Mouse (Mus musculus) intestine, embryonic 16.5 days (tissue): ENCODE results near the gene Terb2. TPM values are rescaled to one million over a fixed set of nuclear protein-coding genes. Genes with fewer than 3 reads are reported as not detected.

Source experiments
- ATAC-seq: fragments of 200-750 bp; cut with Nextera tagmentation; 2 replicates; pipeline ENCODE4 v1.8.0; 2017; ENCODE audit warnings: moderate TSS enrichment, moderate library complexity
- H3K27ac ChIP-seq: fragments of 300-500 bp; sonication (generic); 2 replicates; pipeline ENCODE4 v1.5.1; 2014; ENCODE audit warnings: mild to moderate bottlenecking, low read length
- H3K27me3 ChIP-seq: fragments of 300-500 bp; sonication (generic); replicated peaks from 2 replicates; pipeline ENCODE4 v1.6.1; 2014; ENCODE audit warnings: low read length, control low read depth, mixed read lengths; ENCODE audit not compliant: control insufficient read depth, insufficient read depth
- H3K36me3 ChIP-seq: fragments of 300-500 bp; sonication (generic); 2 replicates; pipeline ENCODE4 v1.6.1; 2014; ENCODE audit warnings: low read length, control low read depth; ENCODE audit not compliant: control insufficient read depth, insufficient read depth
- H3K4me1 ChIP-seq: fragments of 300-500 bp; sonication (generic); 2 replicates; pipeline ENCODE4 v1.6.1; 2014; ENCODE audit warnings: low read length, control low read depth, mixed read lengths; ENCODE audit not compliant: control insufficient read depth, insufficient read depth
- H3K4me2 ChIP-seq: fragments of 300-500 bp; sonication (generic); 2 replicates; pipeline ENCODE4 v1.6.1; 2014; ENCODE audit warnings: low read depth, low read length, control low read depth
- H3K4me3 ChIP-seq: fragments of 300-500 bp; sonication (generic); 2 replicates; pipeline ENCODE4 v1.5.1; 2014; ENCODE audit warnings: mild to moderate bottlenecking, low read length
- H3K9ac ChIP-seq: fragments of 300-500 bp; sonication (generic); 2 replicates; pipeline ENCODE4 v1.6.1; 2014; ENCODE audit warnings: low read depth, low read length
- H3K9me3 ChIP-seq: fragments of 300-500 bp; sonication (generic); 2 replicates; pipeline ENCODE4 v1.6.1; 2016; ENCODE audit warnings: low read length, control low read depth; ENCODE audit not compliant: control insufficient read depth
- WGBS: fragments of 180-500 bp; shearing (Covaris S2); extraction: QIAGEN DNeasy Blood & Tissue Kit; methylation state at CpG from one replicate; pipeline ENCODE4 v1.1.7; 2014; 5-methylcytosine and 5-hydroxymethylcytosine counted together
- polyA plus RNA-seq: library from polyadenylated mRNA; unstranded; fragments of >200 nt; fragmentation: Nextera tagmentation; extraction: Ambion mirVana; gene quantifications from 2 replicates; pipeline ENCODE4 v1.2.1, GENCODE M21; 2015

The Terb2 gene
- polyA plus RNA-seq, 1 experiment from 2014 or later = not detected

DNA sequence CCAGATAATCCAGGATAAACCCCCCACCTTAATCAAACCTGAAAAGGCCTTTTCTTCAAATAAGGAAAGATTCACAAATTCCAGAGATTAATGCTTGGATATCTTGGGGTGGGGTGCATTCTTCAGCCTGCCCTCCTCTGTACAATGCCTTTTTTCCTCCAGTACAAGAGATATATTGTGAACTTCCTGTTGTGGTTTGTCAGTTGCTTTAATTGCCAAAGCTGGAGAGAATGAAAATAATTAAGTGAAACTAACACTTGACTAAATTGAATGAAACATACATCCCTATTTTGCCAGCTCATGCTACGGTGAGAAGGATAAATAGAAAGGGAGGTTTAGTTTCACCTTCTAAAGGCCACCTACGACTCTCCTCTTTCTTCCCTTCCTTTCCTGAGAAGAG, 32.2 kb downstream of the Terb2 start:
- ATAC-seq = no peak
- no peaks in the 10 kb centered on the region for H3K27me3 ChIP-seq
- H3K27ac ChIP-seq = no peak overlapping the region
- no peaks in the 10 kb centered on the region; the same call in 1 of the 2 replicates for H3K4me1 ChIP-seq
- WGBS = 78% methylated on average over 2 of the region's 2 CpGs
- no peak overlapping the region for H3K9ac ChIP-seq
- no peak overlapping the region for H3K4me3 ChIP-seq
- H3K9me3 ChIP-seq = no peaks in the 10 kb centered on the region
- H3K36me3 ChIP-seq = no peaks in the 10 kb centered on the region
- H3K4me2 ChIP-seq = no peak overlapping the region

DNA sequence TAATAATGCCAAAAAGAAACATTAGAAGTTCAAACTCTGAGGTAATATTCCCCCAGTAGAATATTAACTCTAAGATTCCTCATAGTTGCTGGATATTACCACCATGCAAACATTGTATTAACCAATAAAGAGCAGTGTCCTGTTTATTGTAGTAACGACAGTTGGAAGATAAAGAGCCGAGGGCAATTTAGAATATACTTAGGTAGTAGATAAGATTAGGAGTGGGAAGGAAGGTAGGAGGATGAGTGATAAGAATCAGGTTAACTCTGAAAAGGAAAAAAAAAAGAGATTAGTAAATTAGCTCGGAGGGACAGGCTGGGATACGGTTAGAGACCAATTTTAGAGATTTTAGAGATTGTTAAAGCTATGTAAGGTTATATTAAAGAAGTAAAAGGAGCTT, 35.3 kb downstream of the Terb2 start:
- ATAC-seq = peak; percentile 86
- H3K4me2 ChIP-seq = no peak overlapping the region
- H3K9me3 ChIP-seq = no peaks in the 10 kb centered on the region
- 32% methylated on average over 4 of the region's 4 CpGs for WGBS
- no peaks in the 10 kb centered on the region for H3K27me3 ChIP-seq
- H3K4me1 ChIP-seq = no peaks in the 10 kb centered on the region; the same call in 1 of the 2 replicates
- H3K36me3 ChIP-seq = no peaks in the 10 kb centered on the region
- no peak overlapping the region for H3K9ac ChIP-seq
- peak overlapping the region; percentile 54 for H3K27ac ChIP-seq
- H3K4me3 ChIP-seq = no peak overlapping the region

DNA sequence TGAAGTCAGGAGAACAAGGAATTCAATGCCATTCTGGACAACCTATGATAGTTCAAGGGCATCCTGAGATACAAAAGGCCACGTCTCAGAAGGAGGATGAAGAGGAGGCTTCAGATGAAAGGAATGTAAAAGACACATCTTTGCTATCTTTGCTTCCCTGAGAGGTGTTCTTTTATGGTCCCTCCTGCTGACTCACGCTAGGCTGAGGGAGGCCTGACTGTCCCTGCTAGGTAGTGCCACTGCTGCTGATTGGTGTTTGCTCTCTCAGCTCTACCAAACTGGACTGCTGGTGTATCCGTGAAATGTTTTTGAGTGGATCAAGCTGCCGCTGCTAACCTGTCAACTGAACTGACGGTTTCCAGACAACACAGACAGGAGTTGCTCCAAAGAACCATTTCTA, 35.7 kb downstream of the Terb2 start:
- ATAC-seq = peak; percentile 88
- Histone ChIP-seq H3K9me3 (no peaks in the 10 kb centered on the region), H3K36me3 (no peaks in the 10 kb centered on the region)

DNA sequence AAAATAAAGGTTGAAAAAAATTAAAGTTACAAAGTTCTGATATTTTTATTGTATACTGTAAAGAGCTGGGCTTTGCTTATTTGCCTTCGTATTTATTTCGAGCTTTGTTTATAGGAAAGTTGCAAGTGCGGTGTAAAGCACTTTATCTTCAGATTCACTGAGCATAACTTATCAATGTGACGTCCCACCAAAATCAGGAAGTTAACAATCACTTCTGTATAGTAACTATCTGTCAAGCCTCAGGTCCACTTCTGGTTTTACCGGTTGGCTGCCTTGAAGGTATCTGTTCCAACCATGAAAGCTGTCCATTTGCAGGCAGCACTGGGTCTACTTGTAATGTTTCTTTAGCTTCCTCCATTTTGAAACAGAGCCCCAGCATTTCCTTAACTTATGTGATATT, 36.2 kb downstream of the Terb2 start:
- WGBS = 44% methylated on average over 5 of the region's 5 CpGs
- H3K27ac ChIP-seq = peak overlapping the region; percentile 34; the same call in 1 of the 2 replicates
- no peak overlapping the region for H3K4me2 ChIP-seq
- no peak overlapping the region for H3K4me3 ChIP-seq
- 0 out of 2 replicates have a peak, but pooled peaks have one; percentile 24 for ATAC-seq
- no peaks in the 10 kb centered on the region; the same call in 1 of the 2 replicates for H3K4me1 ChIP-seq
- no peaks in the 10 kb centered on the region for H3K9me3 ChIP-seq
- H3K36me3 ChIP-seq = no peaks in the 10 kb centered on the region
- H3K9ac ChIP-seq = no peak overlapping the region
- no peaks in the 10 kb centered on the region for H3K27me3 ChIP-seq

More for the DNA sequence above, 35.7 kb downstream of the Terb2 start:
- no peak overlapping the region for H3K4me2 ChIP-seq
- no peak overlapping the region for H3K9ac ChIP-seq
- H3K27ac ChIP-seq = peak overlapping the region; percentile 54
- H3K4me1 ChIP-seq = no peaks in the 10 kb centered on the region; the same call in 1 of the 2 replicates
- WGBS = 12% methylated on average over 5 of the region's 5 CpGs
- H3K4me3 ChIP-seq = no peak overlapping the region
- no peaks in the 10 kb centered on the region for H3K27me3 ChIP-seq

DNA sequence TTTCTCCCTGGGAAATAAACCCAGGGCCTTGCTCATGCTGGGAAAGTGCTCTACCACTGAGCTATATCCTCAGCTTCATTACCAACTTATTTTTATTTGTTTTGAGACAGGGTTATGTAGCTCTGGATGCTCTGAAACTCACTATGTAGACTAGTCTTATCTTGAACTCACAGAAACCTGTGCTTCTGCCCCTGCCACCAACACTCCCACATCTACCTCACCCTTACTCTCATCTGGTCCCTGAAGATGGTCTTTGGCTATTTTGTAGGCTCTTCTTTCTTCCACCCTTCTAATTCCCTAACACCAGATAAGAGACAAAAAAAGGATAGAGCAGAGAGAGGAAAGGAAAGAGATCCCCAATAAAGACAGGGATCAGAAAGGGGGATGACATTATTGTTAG, 37.6 kb downstream of the Terb2 start:
- Histone ChIP-seq H3K9me3 (no peaks in the 10 kb centered on the region), H3K27me3 (no peaks in the 10 kb centered on the region), H3K4me2 (no peak overlapping the region), H3K4me1 (no peaks in the 10 kb centered on the region; the same call in 1 of the 2 replicates), H3K4me3 (no peak overlapping the region), H3K36me3 (no peaks in the 10 kb centered on the region), H3K9ac (no peak overlapping the region), H3K27ac (no peak overlapping the region)
- ATAC-seq = no peak

DNA sequence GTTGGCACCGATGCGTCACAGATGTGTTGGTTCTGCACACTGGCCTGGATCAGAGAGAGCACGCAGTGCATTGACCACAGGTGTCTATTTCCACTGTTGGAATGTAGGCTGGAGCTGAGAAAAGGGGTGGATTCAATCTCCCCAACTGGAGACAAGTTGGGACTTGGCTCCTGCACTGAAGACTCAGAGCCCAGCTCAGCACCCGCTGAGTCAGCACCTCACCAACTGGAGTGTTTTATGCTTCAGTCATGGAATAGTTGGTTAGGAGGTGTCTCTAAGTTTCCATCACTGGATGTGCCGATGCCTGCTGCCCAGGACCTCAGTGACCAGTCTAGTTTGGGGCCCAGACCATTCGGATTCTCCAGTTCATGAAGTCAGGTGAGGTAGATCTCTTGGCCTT, 44.3 kb downstream of the Terb2 start:
- no peak overlapping the region for H3K4me2 ChIP-seq
- H3K4me1 ChIP-seq = peaks cover 5% of the 10 kb centered on the region
- no peak overlapping the region for H3K27ac ChIP-seq
- no peak overlapping the region for H3K9ac ChIP-seq
- no peak overlapping the region for H3K4me3 ChIP-seq
- no peaks in the 10 kb centered on the region for H3K36me3 ChIP-seq
- H3K27me3 ChIP-seq = no peaks in the 10 kb centered on the region
- no peak for ATAC-seq
- no peaks in the 10 kb centered on the region for H3K9me3 ChIP-seq
- 85% methylated on average over 6 of the region's 6 CpGs for WGBS

DNA sequence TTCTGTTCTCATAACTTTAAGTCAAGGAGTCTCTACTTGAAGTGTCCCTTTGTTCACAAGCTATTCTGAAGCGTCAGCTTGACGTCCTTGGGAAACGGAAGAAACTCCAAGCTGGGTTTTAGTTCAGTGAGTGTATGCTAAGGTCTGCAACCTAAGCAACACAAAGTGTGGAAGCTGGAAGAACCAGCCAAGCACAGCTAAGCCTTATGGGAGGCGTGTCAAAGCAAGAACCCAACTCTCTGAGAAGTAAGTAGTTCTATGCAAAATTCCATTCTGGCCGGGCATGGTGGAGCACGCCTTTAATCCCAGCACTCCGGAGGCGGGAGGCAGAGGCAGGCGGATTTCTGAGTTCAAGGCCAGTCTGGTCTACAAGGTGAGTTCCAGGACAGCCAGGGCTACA, 45.5 kb downstream of the Terb2 start:
- Histone ChIP-seq H3K4me3 (no peak overlapping the region), H3K27ac (no peak overlapping the region), H3K27me3 (no peaks in the 10 kb centered on the region), H3K4me1 (peaks cover 11% of the 10 kb centered on the region), H3K36me3 (no peaks in the 10 kb centered on the region), H3K9ac (no peak overlapping the region), H3K9me3 (no peaks in the 10 kb centered on the region), H3K4me2 (no peak overlapping the region)
- no peak for ATAC-seq
- 90% methylated on average over 9 of the region's 9 CpGs for WGBS

GRCm38 (mm10) chr2:122233341-122233740, 47.3 kb downstream of the Terb2 start:
- no peak for ATAC-seq
- Histone ChIP-seq H3K4me1 (peaks cover 11% of the 10 kb centered on the region), H3K4me3 (no peak overlapping the region), H3K27me3 (no peaks in the 10 kb centered on the region), H3K9ac (no peak overlapping the region), H3K36me3 (no peaks in the 10 kb centered on the region), H3K4me2 (no peak overlapping the region), H3K9me3 (no peaks in the 10 kb centered on the region), H3K27ac (no peak overlapping the region)
- 58% methylated on average over 5 of the region's 5 CpGs for WGBS

GRCm38 (mm10) chr2:122233759-122234557, 47.9 kb downstream of the Terb2 start:
- H3K4me3 ChIP-seq = peak overlapping the region; percentile 70
- H3K36me3 ChIP-seq = no peaks in the 10 kb centered on the region
- WGBS = 6% methylated on average over 26 of the region's 26 CpGs
- no peaks in the 10 kb centered on the region for H3K9me3 ChIP-seq
- H3K4me2 ChIP-seq = peak overlapping the region; percentile 91
- H3K9ac ChIP-seq = peak overlapping the region; percentile 73
- H3K27ac ChIP-seq = peak overlapping the region; percentile 51
- H3K4me1 ChIP-seq = peaks cover 11% of the 10 kb centered on the region
- H3K27me3 ChIP-seq = no peaks in the 10 kb centered on the region
- ATAC-seq = peak; percentile 21
